Mouse (Mus musculus) thymus, adult 18-20 months (tissue): ENCODE data around the gene Slco3a1.
"Not testable (repeated sequence)": the region's sequence is repeated elsewhere in the genome, so short reads cannot be mapped to it uniquely, and the experiment has no call there.

Experiments used
- DNase-seq, 2 experiments: peaks; one replicate each; pipeline ENCODE4 v3.0.0; 2022; ENCODE audit warnings: mixed read lengths in 2 of 2

Gene Slco3a1

DNA sequence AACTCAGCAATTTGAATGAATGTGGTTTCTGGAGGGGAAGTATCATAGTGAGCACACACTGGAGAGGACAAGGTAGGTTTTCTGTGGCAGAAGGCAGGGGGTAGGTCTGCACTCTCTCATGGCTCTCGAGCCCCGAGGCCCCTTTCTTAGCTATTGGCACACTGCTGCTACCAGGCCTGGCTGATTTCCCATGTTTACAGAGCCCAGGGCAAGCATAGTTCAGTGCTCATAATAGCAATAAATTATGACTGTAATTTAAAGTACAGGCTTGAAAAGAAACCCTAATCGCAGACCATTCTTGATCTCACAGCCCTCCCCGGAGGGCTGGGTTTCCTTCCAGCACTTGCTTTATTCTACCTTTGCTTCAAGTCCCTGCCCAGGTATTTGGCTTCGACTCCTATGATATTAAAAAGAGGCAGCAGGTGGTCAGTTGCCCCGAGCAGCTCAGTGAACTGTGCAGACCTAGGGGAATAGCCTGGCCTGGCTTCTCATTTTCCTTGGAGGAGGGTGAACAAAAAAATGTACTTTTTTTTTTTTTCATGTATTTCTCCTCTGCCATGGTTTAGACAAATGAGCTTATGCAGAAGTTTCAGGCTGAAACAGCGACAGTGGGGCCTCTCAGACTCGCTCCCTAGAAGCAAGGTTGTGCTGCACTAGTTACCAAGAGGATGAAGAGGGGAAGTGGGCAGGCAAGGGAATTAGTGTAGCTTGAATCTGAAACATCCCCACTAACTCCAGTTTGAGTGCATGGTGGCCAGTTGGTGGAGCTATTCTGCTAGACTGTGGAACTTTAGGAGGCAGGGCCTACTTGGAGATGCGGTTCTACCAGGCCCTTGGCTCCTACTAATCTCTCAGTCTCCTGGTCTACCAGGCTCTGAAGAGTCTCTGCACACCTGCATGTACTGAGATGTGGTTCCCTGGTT lies 130.4 kb downstream of the Slco3a1 start:
- DNase-seq: peak in 1 of 2 experiments; percentile 19

DNA sequence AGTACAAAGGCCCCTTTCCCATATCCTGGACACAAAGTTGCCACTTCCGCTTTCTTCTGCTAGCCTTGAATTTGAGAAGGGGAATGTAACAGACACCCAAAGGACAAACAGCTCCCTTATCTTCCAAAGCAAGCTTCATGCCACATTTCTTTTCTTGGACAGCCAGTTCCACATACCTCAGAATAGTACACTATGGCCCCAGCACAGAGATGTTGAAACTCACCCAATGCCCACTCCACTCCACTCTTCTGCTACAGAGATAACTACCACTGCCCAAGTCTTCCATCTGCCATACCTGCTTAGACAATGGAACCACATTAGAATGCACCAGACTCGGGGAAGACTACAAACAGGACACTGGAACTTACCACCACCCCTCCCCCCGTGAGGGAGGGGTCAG lies 131.3 kb downstream of the Slco3a1 start:
- DNase-seq: no peak

DNA sequence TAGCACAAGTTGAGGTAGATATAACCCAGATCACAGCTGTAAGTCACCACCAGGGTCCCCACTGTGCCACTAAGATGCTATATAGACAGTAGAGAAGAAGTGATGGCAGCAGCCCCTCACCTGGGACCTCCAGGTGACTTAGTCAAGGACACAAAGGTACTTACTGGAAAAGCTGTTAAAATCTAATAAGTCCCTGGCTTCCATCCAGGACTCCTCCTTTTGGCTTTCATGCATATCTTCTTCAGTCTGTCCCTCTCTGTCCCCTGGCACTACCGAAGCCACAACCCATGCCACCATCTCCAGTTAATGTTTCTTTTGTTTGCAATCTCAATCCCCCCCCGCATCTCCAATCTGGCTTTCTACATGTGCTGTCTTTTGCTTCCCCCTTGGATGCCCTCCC lies 131.8 kb downstream of the Slco3a1 start:
- DNase-seq: no peak

DNA sequence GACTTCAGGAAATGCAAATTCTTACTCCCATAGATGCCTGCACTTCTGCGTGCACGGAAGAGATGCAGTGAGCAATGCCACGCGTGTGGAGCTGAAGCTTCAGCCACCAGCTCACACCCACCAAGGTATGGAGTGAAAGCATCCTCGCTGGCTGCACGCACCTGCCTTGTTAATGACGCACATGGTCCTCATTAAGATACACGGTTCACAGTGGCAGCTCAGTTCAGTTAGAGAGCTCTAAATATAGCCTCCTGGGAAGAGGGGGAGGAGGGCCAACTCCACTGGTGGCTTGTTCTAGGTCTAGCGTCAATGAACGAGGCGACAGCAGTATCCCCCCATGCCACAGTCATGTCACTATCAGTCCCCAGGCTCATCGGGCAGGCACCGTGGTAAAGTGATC lies 132.6 kb downstream of the Slco3a1 start:
- no peak for DNase-seq

DNA sequence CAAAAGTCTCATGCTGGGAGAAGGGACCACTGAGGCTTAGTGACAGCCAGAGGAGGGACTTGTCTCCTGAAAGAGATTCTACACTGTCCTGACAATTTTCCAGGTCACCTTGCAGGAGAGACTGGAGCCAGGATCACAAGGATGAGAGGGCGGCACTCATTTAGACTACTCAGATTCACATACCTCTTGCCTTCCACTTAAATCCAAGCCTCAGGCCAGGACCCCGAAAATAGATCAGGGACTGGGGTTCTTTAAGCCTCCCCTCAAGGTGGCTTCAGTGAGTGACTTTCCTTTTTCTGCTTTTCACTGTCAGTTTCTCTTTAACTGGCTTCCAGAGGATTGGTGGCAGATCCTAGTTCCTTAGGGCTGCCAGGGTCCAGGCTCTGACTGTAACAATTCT lies 133.0 kb downstream of the Slco3a1 start:
- DNase-seq: no peak

DNA sequence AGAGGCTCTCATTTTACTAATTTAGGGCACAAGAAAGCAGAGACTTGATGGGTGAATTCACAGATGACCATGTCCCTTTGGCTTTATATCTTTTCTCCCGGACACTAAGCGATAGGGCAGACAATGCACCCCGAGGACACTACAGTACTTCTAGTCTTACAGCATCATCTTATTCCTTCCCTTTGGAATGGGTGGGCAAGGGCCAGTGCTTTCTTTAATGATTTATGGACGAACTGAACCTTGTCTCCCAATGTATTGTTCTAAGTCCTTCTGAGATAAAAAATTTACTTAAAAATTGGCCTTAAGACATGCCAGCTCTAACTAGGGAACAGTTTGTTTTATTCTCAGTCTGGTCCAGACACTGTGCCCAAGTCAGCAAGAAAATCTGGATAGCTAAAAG lies 134.9 kb downstream of the Slco3a1 start:
- DNase-seq: no peak

DNA sequence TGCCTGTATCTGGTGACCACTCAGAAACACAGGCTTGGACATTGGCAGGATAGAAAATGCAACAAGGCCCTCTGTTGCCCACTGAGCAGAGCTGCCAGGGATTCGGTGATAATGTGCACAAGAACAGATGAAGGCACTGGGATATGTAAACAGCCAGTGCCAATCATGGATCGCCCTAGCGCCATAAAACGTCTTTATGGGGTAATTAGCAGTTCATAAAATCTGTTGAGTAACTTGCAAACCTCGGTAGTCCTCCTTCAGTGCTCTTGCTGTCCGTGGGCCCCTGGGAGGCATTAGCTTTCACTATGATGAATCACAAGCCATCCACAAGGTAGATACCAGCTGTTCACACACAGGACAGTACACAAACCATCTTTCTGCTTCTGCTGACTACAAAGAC lies 137.6 kb downstream of the Slco3a1 start:
- DNase-seq: no peak

DNA sequence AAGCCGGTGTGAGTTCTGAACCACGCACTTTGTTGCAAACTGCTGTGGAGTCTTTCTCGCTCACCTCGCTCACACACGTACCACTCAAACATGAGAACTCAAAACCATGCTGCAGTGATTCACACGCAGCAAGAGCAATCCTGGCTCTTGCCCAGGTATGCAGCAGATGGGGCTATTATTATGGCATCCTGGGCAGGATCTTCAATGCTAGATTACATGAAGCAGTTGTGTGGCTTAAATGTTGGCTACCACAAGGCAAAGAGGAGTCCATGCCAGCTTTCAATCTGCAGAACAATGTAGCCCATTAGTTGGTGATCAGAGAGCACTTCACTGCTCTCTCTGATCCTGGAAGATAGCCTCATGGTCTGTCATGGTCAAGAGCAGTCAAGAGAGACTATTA lies 139.3 kb downstream of the Slco3a1 start:
- DNase-seq: no peak

DNA sequence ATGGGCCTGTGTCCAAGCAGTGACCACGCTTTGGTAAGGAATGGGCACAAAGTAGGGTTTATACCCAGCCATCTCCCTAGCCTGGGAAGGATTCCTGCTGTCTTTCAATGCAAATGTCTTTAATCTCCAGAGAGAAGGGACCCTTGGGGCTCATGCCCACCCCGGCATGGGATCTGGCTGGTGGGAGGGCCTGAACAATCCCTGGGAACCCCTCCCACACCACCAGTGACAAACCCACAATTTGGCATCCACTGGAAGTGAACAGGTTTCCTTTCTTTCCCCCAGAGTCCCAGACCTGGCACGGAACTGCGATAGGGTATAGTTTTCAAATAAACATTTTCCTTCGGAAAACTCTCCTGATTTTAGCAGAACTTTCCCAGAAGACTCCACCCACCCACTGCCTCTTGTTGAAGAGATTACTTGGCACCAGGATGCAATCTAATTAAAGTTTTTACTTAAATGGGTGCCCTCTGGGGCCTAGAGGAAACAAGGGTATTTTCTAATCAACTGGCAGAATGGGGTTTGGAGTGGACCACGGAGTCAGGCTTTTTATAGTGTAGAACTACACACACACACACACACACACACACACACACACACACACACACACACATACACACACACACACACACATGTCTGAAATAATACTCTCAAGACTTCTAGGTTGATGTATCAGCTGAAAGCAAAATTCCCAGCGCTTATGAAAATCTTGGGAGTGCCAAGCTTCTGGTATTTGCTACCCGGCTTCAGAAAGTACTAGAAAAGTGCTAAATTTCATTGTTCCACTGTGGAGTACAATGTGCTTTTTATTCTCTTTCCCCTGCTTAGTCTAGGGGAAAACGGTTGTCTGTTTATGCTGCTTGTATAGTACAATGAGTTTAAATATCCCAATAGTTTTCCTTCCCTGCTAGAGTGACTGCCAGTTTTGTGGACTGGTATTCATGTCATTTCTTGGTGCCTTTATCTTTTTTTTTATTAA lies 140.6 kb downstream of the Slco3a1 start:
- DNase-seq: no peak

DNA sequence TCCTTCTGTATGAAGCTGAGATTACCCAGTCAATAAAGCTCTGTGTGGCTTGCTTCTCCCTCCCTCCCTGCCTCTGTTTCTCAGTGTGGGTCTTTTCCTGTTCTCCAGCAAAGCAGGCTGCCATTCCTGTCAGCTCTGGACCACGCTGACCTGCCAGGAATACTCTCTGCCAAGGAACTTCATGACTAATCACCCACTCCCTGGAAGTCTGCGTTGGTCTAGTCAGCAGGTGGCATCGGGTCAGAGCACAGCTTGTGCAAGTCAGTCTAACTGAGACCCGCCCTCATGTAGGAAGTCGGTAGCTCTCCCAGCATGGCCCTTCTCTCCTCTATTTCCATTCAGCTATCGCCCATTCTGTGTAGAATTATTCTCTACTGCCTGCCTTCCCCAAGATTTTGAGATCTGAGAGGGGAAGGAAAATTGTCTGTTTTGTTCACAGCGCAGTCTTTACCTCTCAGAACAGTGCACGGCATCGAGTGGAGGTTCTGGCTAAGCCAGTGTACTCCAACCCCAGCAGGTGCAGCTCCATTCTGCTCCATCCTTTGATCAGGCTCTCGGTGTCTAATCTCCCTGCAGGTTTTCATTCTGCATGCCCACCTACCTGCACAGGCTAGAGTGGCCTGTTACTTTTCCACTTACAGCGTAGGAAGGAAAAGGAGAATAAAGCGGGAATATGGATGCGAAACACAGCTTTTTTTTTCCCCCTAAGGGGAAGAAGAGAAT lies 145.8 kb downstream of the Slco3a1 start:
- DNase-seq: no peak

DNA sequence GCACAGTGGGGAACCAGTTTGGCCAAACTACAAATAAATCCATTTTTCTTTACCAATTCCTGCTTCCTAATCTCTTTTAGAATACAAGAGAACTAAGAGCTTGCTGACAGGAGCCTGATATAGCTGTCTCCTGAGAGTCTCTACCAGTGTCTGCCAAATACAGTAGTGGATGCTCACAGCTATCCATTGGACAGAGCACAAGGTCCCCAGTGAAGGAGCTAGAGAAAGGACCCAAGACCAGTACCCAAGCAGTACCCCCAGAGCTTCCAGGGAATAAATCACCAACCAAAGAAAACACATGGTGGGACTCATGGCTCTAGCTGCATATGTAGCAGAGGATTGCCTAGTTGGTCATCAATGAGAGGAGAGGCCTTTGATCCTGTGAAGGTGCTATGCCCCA lies 146.7 kb downstream of the Slco3a1 start:
- DNase-seq: not testable (repeated sequence)

DNA sequence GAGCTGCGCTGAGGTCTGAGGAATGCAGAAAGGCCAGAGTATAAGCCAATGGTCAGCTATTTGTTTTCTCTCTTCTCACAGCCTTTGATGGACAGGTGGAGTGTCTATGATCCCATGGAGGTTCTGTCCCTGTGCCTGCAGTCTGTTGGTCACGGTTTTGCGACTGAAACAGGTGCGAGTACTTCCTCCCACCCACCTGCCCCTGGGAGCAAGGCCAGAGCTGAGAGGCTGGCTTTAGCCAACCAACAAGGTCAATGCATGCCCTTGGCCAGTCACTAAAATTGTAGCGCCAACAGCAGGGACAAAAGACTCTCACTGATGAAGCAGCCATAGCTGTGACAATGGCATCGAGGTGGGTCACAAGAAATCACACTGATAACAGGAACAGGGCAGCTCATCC lies 154.9 kb downstream of the Slco3a1 start:
- no peak for DNase-seq

DNA sequence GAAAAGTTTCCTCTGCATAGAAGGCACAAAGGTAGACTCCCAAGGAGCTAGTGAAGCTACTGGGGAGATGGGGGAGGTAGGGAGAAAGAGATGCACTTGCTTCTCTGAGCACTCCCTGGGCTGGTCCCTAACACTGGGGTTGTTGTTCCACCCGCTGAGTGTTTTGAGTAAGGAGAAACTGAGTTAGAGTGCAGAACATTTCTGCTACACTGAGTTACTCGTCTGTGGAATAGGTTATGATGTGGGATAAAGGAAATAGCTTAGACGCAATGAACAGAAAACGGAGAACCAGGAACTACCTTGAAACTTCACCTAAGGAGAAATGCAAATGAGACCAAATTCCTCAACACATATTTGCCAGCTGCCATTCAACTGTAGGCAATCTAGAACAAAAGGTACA lies 155.4 kb downstream of the Slco3a1 start:
- no peak for DNase-seq

DNA sequence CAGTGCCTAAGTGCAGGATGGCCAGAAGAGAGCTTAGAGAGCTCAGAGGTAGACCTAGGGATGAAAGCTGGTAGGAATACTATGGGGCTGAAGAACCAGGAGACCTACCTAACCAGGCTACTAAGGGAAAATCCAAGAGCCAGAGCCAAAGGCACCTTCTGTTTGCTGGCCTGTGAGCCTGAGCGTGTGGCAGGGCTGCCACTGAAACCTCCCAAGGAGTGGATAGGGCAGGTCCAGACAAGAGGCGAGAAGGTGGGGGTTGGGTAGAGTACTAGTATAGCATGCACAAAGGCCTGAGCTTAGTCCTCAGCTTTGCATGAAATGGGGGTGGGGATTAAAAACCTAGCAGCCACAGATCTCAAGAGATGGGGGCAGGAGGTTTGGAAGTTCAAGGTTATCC lies 156.3 kb downstream of the Slco3a1 start:
- DNase-seq: no peak

DNA sequence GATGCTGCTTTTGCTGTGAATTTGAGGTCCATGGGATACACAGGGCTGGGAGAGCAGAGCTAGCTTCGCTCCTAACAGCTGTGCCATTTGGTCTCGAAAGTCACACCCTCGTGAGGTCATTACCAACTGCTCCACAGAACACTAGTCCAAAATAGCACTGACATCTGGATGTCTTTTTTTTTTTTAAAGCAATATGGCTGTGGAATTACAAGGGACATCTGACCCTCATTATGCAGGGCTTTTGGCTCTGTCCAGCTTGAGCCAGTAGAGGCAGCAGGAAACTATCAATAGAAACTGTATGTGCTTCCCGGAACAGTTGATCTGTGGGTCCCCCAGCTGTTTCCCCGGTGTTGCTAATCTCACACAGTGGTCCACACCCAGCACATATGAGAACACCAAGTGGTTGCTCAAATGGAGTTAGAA lies 163.1 kb downstream of the Slco3a1 start:
- DNase-seq: no peak

DNA sequence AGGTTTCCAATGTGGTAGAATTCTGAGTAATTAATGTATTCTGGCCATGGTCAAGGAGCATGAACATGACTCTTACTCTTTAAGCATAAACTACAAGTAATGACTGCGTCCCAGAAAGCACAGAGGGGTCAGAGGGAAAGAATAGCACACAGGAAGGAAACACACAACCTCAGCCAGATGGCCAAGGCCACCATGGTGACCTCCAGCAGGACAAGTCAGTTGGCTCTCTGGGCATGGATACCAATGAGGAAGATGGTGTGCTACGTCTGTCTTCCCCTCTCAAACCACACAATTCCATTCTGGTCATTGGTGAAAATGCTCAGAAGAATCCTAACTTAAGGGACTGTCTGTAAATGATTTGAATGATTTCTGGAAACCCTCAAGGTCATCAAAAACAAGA lies 165.0 kb downstream of the Slco3a1 start:
- no peak for DNase-seq

DNA sequence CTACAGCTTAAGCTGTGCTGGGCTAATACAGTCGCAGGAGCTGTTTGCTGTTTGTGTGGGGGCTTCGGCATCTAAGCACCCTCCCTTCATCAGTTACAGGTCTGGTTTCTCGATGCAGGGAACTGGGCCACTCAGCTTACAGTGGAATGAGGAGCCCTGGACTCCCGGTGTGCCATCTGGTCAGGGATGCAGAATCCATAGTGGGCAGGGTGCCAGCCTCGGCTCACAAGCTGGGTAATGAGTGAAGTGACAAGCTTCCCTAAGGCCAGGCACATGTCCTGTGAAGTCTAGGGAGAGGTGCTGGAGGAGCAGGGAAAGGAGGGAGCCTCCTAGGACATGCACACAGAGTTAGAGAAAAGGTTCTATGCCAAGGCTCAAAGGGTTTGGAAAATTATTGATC lies 168.3 kb downstream of the Slco3a1 start:
- no peak for DNase-seq

DNA sequence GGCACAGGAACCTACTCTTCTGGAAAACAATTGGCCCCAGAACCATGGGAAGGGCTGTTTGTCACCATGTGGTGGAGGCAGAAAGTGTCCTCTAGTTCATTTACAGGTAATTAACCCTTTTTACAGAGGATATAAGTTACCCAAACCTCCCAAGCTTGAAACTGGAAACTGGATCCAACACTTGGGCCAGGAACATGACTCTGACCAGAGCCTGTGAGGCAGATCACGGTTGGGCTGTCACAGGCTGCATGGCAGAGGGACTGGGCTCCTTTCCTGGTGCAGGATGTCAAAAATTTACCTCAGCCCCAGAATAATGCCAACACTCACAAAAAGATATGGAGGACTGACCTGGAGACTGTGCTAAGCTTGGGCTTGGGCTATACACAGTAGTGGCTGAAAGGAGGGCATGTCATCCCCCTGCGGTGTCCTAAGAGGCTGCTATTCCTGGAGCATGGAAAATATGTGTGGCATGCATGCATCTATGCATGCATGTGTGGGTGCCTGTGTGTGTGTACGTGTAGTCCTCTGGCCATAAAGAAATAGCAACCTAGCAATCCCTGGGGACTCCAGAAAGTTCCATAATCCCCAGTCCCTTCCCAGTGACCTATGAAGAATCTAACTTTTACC lies 171.4 kb downstream of the Slco3a1 start:
- no peak for DNase-seq

DNA sequence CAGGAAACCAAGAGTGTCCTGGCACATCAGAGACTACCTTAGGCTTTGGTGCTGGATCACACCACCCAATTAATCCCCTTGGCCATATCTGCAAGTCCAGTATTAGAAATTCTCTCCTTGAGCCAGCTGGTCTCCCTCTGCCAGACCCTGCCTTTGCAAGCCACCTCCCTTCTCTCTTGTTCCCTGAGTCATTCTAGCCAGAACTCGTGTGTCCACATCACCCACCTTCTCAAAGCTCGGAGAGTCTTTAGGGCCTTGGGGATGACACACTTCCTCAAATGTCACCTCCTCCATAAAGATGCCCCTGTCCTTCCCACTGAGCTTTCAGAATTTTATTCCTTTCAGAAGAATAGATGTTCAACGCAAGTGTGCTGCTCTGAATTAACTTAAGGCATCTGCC lies 172.3 kb downstream of the Slco3a1 start:
- DNase-seq: no peak

DNA sequence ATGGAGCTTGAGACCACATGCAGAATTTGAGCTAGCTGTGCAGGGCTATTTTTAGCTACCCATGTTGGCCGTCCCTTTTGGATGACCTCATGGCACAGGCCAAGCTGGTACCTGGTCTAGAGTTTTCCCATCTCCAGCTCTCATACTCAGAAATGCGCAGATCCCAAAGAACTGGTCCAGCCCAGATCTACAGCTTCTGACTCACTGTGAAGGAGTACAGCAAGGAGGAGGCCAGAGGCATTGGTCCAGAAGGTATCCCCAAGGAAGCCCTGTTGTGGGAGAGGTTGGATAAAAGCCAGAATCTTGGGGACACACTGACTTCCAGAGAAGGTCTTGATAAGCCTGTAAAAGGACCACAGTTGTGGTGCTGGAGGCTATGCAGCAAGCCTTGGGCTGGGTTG lies 172.7 kb downstream of the Slco3a1 start:
- no peak for DNase-seq

DNA sequence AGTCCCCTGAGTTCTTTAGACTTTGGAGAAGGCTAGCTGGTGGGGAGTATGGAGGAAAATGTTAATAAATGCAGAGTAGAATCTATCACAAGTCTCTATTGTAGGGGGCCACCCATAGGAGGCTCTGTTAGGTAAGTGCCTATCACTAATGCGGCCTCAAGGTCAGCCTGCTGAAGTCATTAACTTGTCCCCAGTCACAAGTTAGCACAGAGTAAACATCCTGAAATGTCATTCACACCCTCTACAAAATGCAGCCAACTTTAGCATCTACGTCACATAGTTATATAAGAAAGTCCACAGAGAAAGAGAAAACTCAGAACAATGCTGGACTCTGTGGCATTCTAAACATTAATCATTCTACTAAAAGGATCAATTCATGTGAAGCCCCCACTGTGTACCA lies 173.5 kb downstream of the Slco3a1 start:
- DNase-seq: no peak

DNA sequence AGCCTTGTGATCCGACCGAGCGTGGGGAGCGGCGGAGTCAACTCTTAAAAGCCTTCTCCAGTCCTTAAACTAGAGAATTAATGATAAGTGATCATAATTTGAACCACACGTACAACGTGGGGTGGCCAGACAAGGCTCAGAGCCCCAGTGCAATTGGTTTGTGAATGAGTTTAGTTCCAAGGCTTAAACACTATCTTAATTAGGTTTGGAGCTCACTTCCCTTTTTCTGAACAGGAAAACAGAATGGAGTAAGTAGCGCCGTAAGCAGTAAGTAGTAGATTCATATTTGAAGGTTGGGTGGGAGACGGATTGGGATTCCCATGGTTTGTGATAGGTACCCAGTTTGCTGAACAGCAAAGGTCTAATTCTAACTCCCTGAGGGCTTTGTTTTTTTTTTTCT lies 176.7 kb downstream of the Slco3a1 start:
- no peak for DNase-seq
